Mouse (Mus musculus) embryonic fibroblast, embryonic 13.5 days (primary cell): ENCODE measurements around the gene Cacnb2.

Experiments
- CTCF ChIP-seq: IDR thresholded peaks from 2 replicates; pipeline ENCODE4 v1.5.1; 2011; ENCODE audit warnings: mild to moderate bottlenecking, control low read depth, low read length, moderate library complexity, borderline replicate concordance; ENCODE audit not compliant: insufficient read depth
- POLR2A ChIP-seq: IDR thresholded peaks from 2 replicates; pipeline ENCODE4 v1.6.1; 2011; ENCODE audit warnings: low read depth, mild to moderate bottlenecking, control low read depth, low read length, moderate library complexity

DNA sequence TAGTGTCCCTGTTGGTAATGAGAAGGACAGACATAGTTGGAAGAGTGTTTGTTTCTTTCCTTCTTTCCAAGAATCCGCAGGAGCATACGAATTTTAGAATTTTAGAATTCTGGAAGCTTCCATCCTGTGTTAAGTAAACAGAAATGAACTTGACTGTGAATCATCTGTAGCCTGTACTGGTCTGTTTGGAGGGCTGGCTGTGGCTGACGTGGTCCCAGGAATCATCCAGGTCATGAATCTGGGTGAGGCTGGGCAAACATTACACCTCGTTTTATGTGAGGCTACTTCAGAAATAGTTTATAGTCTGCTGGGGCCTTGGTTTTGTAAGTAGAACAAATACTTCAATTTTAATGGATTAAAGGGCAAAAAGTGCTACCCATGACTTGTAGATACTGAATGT, 18.0 kb downstream of the Cacnb2 start:
- TF ChIP-seq CTCF (no peak), POLR2A (no peak)
